Mouse (Mus musculus) adrenal gland, adult 2 months (tissue): Measurements from ENCODE around the gene Hcar2. TPM values are rescaled to one million over a fixed set of nuclear protein-coding genes. Genes with fewer than 3 reads are reported as not detected.
A peak's percentile ranks its signal among the peaks of the same experiment; 100 is the strongest.

ENCODE experiments used
- DNase-seq: peaks from one replicate; pipeline ENCODE4 v3.0.0; 2021
- polyA plus RNA-seq: library from polyadenylated mRNA; depleted of rRNA; stranded (reverse); fragments of >200 nt; gene quantifications from 2 replicates; pipeline ENCODE4 v1.2.3, GENCODE M21; 2012
- total RNA-seq, 2 experiments: library from RNA; stranded (reverse); gene quantifications; 2 replicates each; pipeline ENCODE4 v1.2.3; 2021

The Hcar2 gene
- total and polyA plus RNA-seq, 3 experiments: 2.1 to 7.9 (median 2.8) TPM

DNA sequence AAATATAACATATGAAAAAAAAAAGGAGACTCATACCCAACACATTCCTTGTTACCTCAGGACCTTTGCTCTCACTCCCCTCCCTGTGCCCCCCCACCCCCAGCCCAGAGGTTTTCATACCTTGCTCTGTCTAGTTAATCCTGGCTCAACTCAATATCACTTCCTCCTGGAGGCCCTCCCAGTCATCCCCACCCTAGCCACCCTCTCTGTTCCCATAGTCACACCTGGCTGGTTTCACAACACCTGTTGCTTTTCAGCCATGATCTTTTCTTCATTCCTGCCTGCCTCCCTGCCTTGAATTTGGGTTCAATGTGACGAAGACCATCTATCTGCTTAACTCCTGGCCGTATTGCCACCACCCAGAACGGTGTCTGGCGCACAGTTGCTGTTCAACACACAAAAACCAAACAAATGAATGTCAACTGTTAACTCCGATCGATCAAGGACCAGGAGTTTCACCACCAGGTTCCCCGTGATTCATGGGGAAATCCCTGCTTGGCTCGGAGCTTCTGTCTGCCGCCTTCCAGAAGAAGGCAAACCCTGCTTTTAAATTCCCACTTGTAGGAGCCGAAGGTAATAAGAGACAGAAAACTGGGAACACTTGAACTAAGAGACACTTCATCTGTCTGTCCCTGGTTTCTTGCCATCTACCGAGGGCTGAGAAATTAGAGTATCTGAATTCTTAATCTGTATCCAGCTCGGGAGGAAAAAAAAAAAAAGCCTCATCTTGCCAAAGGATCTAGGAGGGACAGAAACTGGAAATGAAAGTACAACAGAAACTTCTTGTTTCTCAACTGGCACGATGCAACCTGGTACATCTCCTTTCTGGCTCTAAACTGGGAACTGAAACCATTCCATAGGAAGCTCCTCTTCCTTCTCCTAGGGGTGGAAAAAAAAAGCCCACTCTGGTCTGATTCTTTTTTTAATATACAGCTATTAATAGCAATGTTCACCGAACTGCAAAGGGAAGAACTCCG, 2.6 kb downstream of the Hcar2 start:
- DNase-seq: no peak

DNA sequence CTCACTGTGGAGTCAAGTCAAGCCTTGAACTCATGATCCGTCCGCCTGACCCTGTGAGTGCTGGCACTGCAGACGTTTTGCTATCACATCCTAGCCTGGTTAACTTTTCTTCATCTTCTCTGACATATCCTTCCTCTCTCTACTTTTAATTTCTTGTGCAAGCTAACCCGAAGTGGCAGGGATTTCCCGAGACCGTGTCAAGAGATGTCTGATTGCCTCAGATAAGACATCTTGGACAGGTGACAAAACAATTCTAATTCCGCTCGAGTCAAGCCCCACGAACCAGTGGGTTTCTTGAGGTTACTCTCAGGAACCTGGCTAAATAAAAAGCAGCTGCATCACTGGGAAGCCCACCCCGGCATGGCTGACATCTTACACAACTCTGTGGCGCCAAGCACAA, 6.5 kb downstream of the Hcar2 start:
- DNase-seq: no peak

DNA sequence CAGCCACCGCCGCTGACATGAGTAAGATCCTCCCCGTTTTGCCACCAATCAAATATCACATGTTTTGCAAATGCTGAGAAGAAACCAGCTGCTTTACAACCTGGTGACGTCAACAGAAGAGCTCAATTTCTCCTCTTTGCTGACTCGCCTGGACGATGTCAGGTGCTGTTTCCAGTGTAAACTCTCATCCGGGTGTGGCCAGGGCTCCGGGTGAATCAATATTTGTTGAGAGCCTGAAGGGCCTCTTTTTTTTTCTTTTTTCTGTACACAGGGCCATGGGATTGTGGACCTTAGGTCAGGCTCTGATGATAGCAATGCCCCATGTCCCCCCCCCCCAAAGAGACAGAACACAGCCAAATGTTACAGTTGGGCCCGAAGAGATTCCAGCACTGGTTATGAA, 10.8 kb downstream of the Hcar2 start:
- no peak for DNase-seq

DNA sequence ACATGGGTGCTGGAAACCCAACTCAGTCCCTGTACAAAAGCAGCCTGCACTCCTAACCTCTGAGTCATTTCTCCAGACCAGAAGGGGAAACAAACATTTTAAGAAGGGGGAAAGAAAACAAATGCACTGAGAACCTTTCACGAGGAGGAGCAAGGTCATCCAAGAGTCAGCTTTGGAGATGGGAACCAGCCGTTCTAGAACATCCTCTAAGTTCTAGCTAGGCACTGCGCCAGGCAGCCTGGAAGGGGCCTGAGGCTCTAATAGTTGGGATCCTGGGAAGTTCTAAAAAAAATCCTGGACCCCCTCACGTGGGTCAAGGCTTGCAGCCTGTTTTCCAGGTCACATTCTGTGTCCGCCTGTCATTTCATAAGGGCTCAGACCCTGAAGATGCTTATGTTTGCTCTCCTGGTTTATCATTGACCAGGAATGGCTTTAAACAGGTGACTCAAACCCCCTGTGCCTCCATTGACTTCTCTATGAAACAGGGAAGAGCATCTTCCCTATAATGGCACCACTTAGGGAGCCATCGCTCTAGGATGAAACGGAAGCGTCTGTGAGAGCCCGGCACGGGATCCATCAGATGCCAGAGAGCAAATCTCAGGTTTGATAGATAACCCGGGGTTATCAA, 11.3 kb downstream of the Hcar2 start:
- no peak for DNase-seq

DNA sequence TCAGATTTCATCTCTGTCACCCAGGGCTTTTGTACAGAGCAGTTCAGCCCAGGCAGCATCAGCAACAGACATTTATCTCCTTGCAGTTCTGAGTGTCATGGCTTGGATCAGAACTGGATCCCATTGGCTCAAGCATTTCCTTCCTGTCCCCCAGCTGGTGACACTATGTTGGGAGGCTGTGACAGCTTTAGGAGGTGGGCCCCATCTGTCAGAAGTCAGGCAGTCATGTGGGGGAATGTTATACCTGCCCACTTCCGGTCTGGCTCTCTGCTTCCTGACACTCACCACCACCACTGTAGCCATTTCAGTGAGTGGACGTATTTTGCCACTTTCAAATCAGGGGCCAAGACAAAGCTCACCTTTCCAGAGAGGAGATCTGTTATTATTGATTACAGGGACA, 13.9 kb downstream of the Hcar2 start:
- no peak for DNase-seq

DNA sequence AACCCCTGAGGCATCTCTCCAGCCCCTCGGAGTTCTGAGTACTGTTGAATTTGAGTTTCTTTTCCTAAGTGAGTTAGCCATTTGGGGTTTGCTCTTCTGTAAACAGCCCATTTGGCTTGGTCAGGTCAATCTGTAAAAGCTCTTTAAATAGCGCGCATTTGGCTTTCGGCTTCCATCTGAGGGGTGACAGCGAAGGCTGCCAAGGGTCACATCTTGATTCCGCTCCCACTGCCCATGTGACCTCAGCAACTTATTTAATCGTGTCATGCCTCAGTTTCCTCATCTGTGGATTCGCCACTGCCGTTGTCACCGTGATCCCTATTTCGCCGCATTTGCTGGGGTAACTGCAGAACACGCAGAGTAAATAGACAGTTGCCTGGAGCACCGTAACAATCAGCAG, 21.0 kb downstream of the Hcar2 start:
- no peak for DNase-seq

DNA sequence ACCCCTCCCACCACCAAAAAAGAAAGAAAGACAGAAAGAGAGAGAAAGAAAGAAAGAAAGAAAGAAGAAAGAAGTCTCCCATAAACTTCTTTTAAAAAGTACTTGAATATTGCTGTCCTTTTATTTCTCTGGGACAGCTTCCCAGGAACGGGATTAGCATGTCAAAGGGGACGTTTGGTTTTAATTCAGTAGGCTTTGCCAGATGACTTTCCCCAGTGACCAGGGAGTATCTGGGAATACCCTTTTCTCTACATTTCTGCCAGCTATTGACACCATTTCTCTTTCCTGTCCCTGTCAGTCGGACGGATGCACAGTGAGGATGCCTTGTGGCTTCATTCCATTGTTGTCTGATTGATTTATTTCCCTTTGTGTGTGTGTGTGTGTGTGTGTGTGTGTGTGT, 21.5 kb downstream of the Hcar2 start:
- DNase-seq: no peak

DNA sequence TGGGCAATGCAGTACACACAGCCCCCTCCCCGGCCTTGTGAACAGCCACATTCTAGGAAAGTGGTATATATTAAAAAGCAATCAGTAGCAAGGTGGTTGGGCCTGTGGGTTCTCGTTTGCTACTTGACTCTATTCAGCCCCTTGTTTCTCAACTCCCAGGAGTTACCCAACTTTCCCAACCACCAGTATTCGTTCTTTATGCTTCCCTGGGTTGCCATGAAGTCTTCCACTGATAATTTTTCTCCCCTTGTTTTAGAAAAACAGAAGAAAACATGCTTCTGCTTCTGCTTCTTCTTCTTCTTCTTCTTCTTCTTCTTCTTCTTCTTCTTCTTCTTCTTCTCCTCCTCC, 22.4 kb downstream of the Hcar2 start:
- DNase-seq: no peak

DNA sequence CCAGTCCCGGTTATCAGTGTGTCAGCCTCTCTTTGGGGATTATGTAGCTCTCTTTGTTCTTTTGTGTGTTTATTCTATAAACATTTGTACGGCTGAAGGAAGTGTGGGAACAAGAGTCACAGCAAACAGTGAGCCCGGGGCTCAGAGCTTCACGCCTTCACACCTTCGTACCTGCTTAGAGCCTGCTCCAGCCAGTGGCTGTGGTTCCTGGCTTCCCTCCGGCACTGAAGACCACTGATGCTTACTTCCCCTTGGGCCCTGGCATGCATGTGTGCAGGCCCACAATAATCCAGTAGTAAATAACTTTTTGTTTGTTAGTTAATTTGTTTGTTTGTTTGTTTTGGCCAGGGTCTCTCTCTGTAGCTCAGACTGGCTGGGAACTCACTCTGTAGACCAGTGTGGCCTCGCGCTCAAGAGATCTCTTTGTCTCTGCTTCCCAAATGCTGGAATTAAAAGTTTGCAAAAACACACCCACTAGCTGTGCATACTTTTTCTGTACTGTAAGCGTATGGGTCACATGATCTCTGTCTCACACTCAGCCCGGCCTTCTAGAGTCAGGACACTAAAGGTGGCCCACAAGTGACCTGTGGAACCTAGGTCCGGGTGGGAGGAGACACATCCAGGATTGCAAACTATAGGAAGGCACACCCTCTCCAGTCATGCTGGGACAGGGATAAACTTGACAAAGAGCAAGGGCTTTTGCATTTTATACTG, 22.9 kb downstream of the Hcar2 start:
- DNase-seq: no peak

DNA sequence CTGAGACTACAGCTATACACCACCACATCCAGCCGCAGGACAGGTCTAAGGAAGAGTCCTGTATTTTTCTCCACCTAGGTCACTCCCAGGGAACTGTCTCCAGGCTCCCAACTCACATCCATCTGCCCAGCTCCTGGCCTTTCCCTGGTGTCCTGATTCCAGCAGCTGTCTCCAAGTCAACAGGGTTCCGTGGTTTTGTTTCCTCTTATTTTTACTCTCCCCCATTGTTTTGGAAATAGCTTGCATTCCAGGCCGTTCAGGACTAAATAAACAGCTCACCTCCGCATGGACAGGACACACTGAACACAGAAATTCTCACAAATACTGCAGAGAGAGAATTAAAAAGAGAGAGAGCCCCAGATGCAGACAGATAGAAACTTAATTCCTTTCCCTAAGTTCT, 27.9 kb downstream of the Hcar2 start:
- no peak for DNase-seq

DNA sequence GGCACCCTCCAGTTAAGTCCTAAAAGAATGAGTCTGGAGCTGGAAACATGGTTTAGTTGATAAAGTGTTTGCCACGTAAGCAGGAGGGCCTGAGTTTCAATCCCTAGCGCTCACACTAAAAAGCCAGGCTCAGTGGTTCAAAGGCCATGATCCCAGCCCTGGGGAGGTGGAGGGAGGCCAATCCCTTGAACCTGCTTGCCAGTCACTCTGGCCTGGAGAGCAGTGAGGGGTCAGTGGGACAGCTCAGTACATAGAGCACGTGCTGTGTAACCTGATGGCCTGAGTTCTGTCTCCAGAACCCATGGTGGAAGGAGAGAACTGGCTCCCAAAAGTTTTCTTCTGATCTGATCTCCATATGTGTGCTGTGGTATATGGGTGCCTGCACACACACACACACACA, 30.5 kb downstream of the Hcar2 start:
- DNase-seq: peak; percentile 31

DNA sequence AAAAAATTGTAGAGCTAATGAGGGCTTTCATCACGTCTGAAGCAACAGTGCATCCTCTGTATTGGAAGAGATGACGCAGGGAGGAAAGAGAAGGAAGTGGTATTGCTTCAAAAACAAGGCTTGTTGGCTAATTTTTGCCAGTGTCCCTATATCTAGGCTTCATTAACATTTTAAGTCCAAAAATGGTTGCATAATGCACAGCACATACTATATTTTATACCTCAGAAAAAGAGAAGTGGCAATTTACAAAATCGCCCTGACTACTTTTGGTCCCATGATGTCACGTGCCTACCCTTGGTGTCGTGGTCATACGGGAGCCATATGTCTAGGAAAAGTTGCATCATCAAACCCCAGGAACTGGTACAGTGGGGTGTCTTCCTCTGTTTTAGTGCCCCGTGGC, 33.0 kb downstream of the Hcar2 start:
- no peak for DNase-seq

DNA sequence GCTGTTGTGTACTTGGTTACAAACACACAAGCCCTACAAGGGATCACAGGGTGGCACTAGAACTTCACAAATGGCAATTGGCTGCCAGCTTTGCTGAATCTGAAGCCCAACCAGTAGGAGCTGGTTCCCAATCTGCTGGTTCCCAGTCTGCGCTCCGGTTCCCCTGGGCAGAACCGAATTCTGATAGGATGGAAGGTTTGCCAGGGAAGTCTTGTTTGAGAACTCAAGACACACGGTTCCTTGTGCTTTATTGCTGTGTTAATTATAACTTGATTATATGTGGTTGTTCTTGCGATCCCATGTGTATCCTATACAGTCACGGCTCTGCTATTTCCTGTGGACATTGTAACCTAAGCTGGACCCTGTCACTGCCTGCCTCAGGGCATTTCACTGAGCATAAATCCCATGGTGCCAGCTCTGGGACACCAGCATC, 37.6 kb downstream of the Hcar2 start:
- DNase-seq: peak; percentile 20

DNA sequence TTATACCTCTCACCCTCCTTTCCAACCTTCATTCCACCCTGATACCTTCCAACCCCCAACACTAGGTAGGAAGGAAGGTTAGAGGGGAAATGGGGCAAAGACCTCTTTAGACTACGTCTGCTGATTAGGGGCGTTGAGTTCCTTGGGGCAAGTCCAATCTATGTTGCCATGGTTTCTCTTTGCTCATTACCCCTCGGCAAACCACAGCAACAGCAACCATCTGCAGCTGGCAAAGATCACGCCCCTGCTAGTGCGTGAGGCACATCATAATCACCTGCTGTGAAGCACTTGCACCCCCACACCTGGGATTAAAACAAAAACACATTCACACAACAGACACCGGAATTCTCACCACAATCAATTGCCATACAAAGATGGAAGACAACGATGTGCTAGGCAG, 42.6 kb downstream of the Hcar2 start:
- DNase-seq: no peak

DNA sequence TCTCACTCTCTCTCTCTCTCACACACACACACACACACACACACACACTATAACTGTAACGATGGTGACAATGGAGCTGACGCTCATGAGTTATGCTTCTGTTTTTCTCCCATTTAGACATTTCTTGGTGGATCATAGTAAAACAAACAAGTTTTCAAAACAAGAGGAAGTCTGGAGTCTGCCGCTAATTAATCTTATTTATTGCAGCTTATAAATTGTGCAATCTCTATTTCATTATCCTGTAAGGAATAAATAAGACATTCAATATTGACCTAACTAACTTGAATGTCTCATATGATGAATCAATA, 44.1 kb downstream of the Hcar2 start:
- DNase-seq: no peak

DNA sequence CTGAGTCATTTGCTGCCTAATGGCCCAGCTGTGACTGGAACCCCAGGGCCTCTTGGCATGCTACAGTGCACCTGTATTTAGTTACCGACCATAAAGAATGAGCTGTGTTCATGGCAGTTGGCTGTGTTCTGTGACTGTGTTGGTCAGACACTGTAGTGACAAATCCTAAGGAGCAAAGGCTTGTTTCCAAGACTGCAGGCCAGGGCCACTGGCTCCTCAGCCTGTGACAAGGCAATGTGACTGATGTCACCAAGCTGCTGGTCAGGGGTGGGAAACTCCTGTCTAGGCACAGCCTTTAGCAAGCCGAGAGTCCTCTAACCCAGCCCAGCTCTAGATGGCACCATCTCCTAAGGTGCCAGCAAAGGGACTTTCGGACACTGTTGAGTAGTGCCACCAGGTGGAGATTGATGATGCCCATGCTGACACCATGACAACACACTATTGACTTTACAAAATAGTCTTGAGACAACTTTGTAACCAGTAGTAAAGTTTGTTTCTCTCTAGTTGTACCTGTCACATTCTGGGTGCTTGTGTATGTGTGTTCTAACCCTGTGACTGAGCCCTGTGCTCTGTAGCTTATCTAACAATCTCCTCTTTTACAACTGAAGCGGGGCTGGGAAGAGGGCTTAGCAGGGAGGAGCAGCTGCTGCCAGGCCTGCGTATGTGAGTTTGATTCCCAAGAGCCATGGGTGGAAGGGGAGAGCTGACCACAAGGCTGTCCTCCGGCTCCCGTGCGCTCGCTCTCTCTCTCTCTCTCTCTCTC, 44.6 kb downstream of the Hcar2 start:
- DNase-seq: no peak

DNA sequence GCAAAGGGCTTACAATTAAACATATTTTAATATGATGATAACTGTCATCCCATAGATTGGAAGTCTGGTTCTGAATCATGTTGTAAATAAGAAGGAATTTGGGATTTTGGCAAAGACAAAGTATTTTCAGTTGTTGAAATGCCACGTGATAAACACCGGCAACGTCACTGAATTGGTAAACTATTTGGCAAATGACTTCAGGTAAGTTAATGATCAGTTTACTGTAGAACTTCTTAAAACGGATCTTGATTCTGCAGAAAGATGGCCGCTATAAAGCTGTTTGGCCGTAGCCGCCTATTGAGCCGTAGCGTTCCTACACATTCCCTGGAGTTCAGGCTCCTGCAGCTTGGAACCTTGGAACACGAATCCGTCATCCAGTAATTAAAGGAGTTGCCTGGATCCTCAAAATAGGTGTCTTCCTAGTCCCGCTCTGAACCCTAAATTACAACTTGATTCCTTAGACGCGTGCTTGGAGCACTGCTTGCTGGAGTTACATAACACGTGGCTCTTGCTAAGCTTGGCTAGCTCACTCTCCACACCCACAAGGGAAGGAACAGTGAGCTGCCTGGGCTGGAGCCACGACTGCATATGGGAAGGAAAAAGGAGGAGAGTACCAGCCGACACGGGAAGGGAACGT, 46.2 kb downstream of the Hcar2 start:
- no peak for DNase-seq

DNA sequence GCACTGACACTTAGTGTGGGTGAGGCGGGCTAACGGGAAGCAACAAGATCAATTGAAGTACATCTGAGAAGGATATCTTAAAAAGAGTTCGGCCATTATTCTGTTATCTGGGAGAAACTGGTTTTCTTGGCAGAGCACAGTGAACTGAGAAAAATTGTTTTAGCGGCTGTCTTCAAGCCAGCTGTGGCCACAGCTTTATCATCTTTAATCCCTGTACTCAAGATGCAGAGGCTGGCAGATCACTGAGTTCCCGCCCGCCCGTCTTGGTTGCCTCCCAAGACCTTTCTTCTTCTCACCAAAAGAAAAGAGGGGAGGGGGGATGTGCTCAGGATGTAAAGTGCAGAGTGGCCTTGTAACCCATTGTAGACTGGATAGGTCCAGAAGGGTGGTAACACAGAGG, 48.4 kb downstream of the Hcar2 start:
- no peak for DNase-seq
